Mouse (Mus musculus): ENCODE data around the gene Stx8.

- TF ChIP-seq CTCF (IDR thresholded peaks at IDR 0.05; ENCODE audit: low read depth, low read length) (no peak), POLR2A (IDR thresholded peaks at IDR 0.05; ENCODE audit: extremely low read depth, insufficient read depth, low read length) (no peak)
Observed at GRCm38 (mm10) chr11:67954413-67954812, 11.6 kb upstream of the Stx8 start.
